Mouse (Mus musculus) midbrain, embryonic 14.5 days (tissue): ENCODE measurements around the gene Mknk2. TPM values are rescaled to one million over a fixed set of nuclear protein-coding genes. Genes with fewer than 3 reads are reported as not detected.

Source experiments
- ATAC-seq: fragments of 200-750 bp; cut with Nextera tagmentation; 2 replicates; pipeline ENCODE4 v1.8.0; 2017; ENCODE audit warnings: moderate number of reproducible peaks, moderate library complexity; ENCODE audit not compliant: low FRiP score, low TSS enrichment
- DNase-seq: peaks from one replicate; pipeline ENCODE4 v3.0.0-alpha.2; 2015
- H3K27ac ChIP-seq: fragments of 300-500 bp; sonication (generic); replicated peaks from 2 replicates; pipeline ENCODE4 v1.5.1; 2014; ENCODE audit warnings: mild to moderate bottlenecking, low read depth, low read length, moderate library complexity
- H3K27me3 ChIP-seq: fragments of 300-500 bp; sonication (generic); 2 replicates; pipeline ENCODE4 v1.6.1; 2014; ENCODE audit warnings: low read length, control low read depth, mixed read lengths; ENCODE audit not compliant: control insufficient read depth, insufficient read depth
- H3K36me3 ChIP-seq: fragments of 300-500 bp; sonication (generic); 2 replicates; pipeline ENCODE4 v1.6.1; 2014; ENCODE audit warnings: low read length, control low read depth; ENCODE audit not compliant: control insufficient read depth, insufficient read depth
- H3K4me1 ChIP-seq: fragments of 300-500 bp; sonication (generic); 2 replicates; pipeline ENCODE4 v1.6.1; 2014; ENCODE audit warnings: mild to moderate bottlenecking, antibody characterized with exemption, low read length, control low read depth; ENCODE audit not compliant: control insufficient read depth, insufficient read depth
- H3K4me2 ChIP-seq: fragments of 300-500 bp; sonication (generic); 2 replicates; pipeline ENCODE4 v1.6.1; 2014; ENCODE audit warnings: mild to moderate bottlenecking, low read length, moderate library complexity
- H3K4me3 ChIP-seq: fragments of 300-500 bp; sonication (generic); replicated peaks from 2 replicates; pipeline ENCODE4 v1.5.1; 2014; ENCODE audit warnings: low read depth, low read length
- H3K9ac ChIP-seq: fragments of 300-500 bp; sonication (generic); replicated peaks from 2 replicates; pipeline ENCODE4 v1.6.1; 2014; ENCODE audit warnings: mild to moderate bottlenecking, low read length, moderate library complexity
- H3K9me3 ChIP-seq: fragments of 300-500 bp; sonication (generic); 2 replicates; pipeline ENCODE4 v1.6.1; 2016; ENCODE audit warnings: low read length, control low read depth, mixed read lengths; ENCODE audit not compliant: control insufficient read depth
- WGBS: fragments of 180-500 bp; shearing (Covaris S2); extraction: QIAGEN DNeasy Blood & Tissue Kit; methylation state at CpG from one replicate; pipeline ENCODE4 v1.1.7; 2014; 5-methylcytosine and 5-hydroxymethylcytosine counted together
- polyA plus RNA-seq: library from polyadenylated mRNA; unstranded; fragments of >200 nt; fragmentation: Nextera tagmentation; extraction: Ambion mirVana; gene quantifications from 2 replicates; pipeline ENCODE4 v1.2.1, GENCODE M21; 2014

Gene Mknk2
- polyA plus RNA-seq, 1 experiment from 2014 or later = 54.2 TPM

DNA sequence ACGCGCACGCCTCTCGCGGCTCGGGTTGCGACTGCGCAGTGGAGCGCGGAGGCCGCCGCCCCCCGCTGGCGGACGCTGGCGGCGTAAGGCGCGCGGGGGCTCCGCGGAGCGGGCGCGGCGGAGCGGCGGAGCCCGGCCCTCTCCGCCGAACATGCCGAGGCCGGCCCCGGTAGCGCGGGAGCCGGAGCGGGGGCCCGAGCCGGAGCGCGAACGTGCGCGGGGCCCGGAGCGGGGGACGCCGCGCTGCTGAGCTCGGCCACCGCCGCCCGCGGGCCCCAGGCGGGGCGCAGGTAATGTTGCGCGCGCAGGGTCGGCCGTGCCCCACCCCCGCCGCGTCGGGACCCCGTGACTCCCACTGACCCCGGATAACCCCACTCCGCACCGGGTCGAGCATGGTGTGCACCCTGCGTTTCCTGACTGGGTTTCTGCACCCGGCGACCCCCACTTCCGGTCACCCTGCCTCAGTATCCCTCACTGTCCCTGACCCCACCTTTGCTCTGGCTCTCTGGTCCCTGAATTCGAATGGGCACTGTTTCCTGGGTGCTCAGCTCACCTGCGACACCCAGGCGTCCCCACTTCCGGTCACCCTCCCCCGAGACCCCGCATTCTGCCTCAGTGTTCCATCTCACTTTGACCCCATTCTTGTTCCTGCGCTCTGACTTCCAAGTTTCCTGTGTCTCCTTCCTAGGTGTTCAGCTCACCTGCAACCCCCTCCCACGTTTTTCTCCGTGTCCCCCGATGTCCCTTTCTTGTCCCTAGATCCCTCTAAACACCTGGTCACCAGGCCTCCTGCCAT is 55.1 kb downstream of the Mknk2 start, which contains the start of gene Csnk1g2:
TSS of gene Csnk1g2 (plus strand) at position 178 of the 796 bp plus-strand sequence.
- Histone ChIP-seq H3K27ac (peak within 1 kb of the TSS; percentile 97), H3K9ac (peak within 1 kb of the TSS; percentile 86), H3K9me3 (no peaks in the 10 kb centered on the region), H3K4me2 (peak within 1 kb of the TSS; percentile 98), H3K27me3 (no peaks in the 10 kb centered on the region), H3K36me3 (no peaks in the 10 kb centered on the region), H3K4me3 (peak within 1 kb of the TSS; percentile 78), H3K4me1 (peaks cover 22% of the 10 kb centered on the region)
- DNase-seq (no peak), ATAC-seq (peak; percentile 6)
- under 1% methylated on average over 85 of the region's 85 CpGs for WGBS

DNA sequence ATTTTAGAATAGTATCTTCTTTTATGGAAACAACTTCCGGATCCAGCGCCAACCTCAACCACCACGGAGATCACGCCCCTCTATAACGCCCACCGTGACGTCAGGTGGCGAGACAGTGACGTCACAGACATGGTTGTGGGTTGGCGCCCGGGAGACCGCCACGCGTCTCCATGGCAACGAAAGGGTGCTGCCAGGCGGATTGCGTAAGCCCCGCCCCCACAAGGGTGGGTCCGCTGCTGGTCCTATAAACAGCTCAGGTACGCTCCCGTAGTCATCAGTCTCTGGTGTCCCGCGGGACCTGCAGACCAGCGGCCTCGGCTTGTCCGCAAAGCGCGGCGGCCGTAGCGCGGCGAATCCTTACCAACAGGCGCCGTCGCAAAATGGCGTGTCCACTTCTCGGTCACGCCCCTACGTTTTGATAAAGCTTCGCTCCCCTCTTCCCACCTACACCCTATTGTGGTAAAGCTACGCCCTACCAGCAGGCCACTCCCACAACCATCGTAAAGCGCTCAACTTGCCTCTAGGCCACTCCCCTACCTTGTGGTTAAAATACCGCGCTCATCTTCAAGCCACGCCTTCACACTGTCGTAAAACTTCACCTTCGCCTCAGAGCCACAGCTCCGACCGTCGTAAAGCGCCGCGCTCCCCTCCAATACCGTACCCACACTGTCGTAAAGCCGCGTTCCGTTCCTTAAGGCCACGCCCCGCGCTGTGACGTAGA is 55.8 kb downstream of the Mknk2 start:
- H3K36me3 ChIP-seq = no peaks in the 10 kb centered on the region
- H3K4me3 ChIP-seq = peak overlapping the region; percentile 78
- peak overlapping the region; percentile 97 for H3K27ac ChIP-seq
- no peaks in the 10 kb centered on the region for H3K9me3 ChIP-seq
- peak overlapping the region; percentile 86; the same call in 1 of the 2 replicates for H3K9ac ChIP-seq
- peak overlapping the region; percentile 98 for H3K4me2 ChIP-seq
- under 1% methylated on average over 64 of the region's 64 CpGs for WGBS
- H3K4me1 ChIP-seq = peaks cover 22% of the 10 kb centered on the region
- H3K27me3 ChIP-seq = no peaks in the 10 kb centered on the region
- ATAC-seq = peak; percentile 96
- DNase-seq = peak; percentile 100

DNA sequence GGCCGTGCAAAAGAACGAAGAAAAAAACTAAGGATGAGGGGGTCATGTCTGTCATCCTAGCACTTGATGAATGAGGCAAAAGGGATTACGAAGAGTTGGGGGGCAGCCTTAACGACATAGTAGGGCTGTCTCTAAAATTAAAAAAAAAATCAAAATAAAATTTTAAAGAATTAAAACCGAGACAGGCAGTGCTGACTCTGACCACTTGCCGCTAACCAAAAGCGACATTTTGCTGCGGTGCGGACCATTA is 56.3 kb downstream of the Mknk2 start:
- no peak for ATAC-seq

DNA sequence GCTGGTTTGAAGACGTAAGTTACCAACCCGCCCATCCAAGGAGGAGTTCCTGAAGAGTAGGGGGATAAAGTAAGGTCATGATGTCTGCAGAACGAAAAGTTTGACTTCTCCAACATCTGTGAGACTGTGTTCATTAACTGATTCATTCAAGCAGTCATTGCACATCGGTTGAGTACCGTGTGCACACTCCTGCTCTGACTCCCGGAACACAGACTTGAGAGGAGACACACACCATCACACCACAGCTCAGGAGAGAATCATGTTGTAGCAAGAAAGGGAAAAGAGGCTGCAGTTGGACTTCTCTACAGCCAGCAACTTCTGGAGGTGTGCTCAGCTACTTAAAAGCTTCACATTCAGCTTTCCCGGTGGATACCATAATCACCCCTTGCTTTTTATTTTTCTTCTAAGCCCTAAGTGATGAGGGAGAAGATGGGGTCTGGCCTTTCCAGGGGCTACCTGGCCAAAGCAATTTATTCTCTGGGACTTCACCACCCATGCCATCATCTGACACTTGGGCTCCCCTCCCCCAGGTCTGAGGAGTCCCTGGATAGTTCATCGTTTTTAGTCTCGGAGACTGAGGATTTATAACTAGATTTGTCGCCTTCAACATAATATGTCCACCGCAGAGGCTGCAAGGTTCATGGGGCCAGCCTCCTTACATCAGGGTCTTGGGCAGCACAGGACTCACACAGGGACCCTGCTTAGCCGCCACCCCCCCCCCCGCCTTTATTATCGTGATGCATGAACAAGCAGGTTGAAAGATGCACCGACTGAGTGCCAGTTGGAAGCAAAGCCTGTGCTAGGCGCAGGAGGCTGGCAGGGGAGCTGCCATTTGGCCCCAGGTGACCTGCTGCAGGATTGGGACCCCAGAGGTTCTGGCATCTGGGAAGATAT is 56.9 kb downstream of the Mknk2 start:
- H3K4me2 ChIP-seq = peak overlapping the region; percentile 66
- DNase-seq (no peak), ATAC-seq (no peak)
- 52% methylated on average over 16 of the region's 16 CpGs for WGBS
- peaks cover 1% of the 10 kb centered on the region for H3K36me3 ChIP-seq
- H3K4me1 ChIP-seq = peaks cover 22% of the 10 kb centered on the region
- no peaks in the 10 kb centered on the region for H3K9me3 ChIP-seq
- peak overlapping the region; percentile 97 for H3K27ac ChIP-seq
- H3K27me3 ChIP-seq = no peaks in the 10 kb centered on the region
- H3K4me3 ChIP-seq = peak overlapping the region; percentile 78
- peak overlapping the region; percentile 52 for H3K9ac ChIP-seq

More for the DNA sequence above, 56.3 kb downstream of the Mknk2 start:
- H3K27me3 ChIP-seq = no peaks in the 10 kb centered on the region
- H3K27ac ChIP-seq = peak overlapping the region; percentile 97
- 3% methylated on average over 9 of the region's 9 CpGs for WGBS
- no peaks in the 10 kb centered on the region for H3K36me3 ChIP-seq
- H3K4me2 ChIP-seq = peak overlapping the region; percentile 66
- peak overlapping the region; percentile 52 for H3K9ac ChIP-seq
- peaks cover 22% of the 10 kb centered on the region for H3K4me1 ChIP-seq
- H3K4me3 ChIP-seq = peak overlapping the region; percentile 78
- no peaks in the 10 kb centered on the region for H3K9me3 ChIP-seq
- DNase-seq = no peak

DNA sequence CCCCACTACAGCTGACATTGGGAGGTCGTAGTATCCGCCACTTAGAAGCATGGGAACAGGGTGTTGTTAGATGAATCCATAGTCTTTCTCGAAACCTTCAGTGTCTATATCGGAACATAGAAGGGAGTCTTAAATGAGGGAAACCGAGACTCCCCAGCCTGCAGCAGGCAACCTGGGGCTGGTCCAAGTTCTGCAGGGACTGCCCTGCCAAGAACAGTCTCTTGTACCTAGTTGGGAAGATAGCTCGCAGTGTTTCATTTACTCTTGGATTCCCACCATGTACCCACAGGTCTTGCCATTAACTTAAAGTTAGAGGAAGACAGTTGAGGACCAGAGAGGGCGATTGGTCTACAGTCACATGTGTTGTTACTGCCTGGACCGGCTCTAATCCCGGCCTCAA is 57.5 kb downstream of the Mknk2 start:
- Histone ChIP-seq H3K4me3 (no peak overlapping the region), H3K9me3 (no peaks in the 10 kb centered on the region), H3K9ac (no peak overlapping the region), H3K4me1 (peaks cover 22% of the 10 kb centered on the region), H3K4me2 (no peak overlapping the region), H3K36me3 (peaks cover 8% of the 10 kb centered on the region), H3K27me3 (no peaks in the 10 kb centered on the region), H3K27ac (no peak overlapping the region)
- 85% methylated on average over 9 of the region's 9 CpGs for WGBS
- DNase-seq (no peak), ATAC-seq (no peak)

DNA sequence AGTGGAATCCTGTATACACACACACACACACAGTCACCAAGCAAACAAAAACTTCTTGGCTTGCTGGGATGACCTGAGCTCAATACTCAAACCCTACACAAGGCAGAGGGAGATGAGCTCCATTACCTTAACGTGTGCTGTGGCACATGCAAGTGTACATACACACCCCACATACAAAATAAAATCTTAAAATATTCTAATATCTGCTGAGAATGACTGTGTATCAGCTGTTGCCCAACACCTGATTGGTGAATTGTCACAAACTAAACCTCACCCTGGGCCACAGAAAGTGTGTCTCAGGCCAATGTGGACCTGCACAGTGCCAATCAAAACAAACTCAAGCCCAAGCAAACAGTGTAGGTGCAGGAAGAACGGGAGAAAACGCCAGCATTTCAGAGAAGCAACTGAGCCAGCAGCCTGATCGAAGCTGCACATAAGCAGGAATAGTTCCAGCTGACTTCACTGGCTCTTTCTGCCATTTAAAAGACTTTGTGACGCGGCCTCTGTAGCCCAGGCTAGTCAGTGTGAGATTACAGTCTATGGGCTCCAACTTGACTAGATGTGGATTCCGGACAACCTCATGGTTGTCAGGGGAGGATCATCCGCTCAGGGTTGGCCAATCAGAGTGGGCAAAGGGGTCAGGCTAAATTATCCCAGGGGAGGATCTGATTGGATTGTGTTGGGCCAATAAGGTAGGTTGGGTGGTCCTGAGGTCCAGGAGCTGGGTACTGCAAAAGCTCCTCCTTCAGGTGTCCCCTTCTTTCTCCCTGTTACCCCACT is 58.3 kb downstream of the Mknk2 start:
- Histone ChIP-seq H3K9me3 (no peaks in the 10 kb centered on the region), H3K4me1 (peaks cover 21% of the 10 kb centered on the region), H3K4me3 (no peak overlapping the region), H3K9ac (no peak overlapping the region), H3K27ac (no peak overlapping the region), H3K4me2 (no peak overlapping the region), H3K27me3 (no peaks in the 10 kb centered on the region), H3K36me3 (peaks cover 15% of the 10 kb centered on the region)
- ATAC-seq (no peak), DNase-seq (no peak)
- 36% methylated on average over 8 of the region's 8 CpGs for whole genome bisulfite sequencing

DNA sequence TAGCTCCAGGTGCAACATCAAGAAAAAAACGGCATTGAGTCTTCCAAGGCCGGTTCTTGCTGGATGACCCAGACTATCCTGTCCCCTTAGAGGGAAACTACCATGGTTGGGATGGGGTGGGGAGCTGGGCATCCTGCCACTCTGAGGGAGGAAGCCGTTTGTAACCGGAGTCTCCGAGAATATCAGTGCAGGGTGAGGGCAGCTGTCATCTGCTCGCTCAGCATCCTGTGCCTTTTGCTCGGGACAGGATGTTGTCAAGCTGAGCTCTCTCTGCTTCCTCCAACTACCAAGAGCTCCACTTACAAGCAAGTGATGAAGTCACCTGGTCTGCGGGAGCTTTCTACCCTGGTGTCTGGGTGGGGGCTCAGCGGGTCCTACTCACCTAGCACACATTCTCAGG is 59.7 kb downstream of the Mknk2 start:
- 85% methylated on average over 9 of the region's 9 CpGs for WGBS
- H3K4me2 ChIP-seq = no peak overlapping the region
- H3K27ac ChIP-seq = no peak overlapping the region
- DNase-seq = no peak
- peaks cover 6% of the 10 kb centered on the region for H3K4me1 ChIP-seq
- H3K4me3 ChIP-seq = no peak overlapping the region
- peaks cover 26% of the 10 kb centered on the region for H3K36me3 ChIP-seq
- H3K9ac ChIP-seq = no peak overlapping the region
- no peaks in the 10 kb centered on the region for H3K9me3 ChIP-seq
- H3K27me3 ChIP-seq = no peaks in the 10 kb centered on the region
- ATAC-seq = no peak
